Mouse (Mus musculus) liver, embryonic 14.5 days (tissue): ENCODE measurements around the gene Mn1.

Source experiments
- CTCF ChIP-seq: IDR thresholded peaks from 2 replicates; pipeline ENCODE4 v1.5.1; 2016; ENCODE audit warnings: antibody characterized with exemption, low read depth, control low read depth
- EP300 ChIP-seq: IDR thresholded peaks from 2 replicates; pipeline ENCODE4 v1.6.1; 2016; ENCODE audit warnings: antibody characterized with exemption, low read depth

- no peak for TF ChIP-seq CTCF
- TF ChIP-seq EP300, result no peak
These were observed 6.5 kb upstream of the Mn1 start for GRCm38 (mm10) chr5:111410665-111411064.
